Mouse (Mus musculus) cerebellum, adult 11-12 months (tissue): ENCODE measurements around the gene Klhl31.

Experiments used
- DNase-seq: peaks from one replicate; pipeline ENCODE4 v3.0.0; 2022

Gene Klhl31

DNA sequence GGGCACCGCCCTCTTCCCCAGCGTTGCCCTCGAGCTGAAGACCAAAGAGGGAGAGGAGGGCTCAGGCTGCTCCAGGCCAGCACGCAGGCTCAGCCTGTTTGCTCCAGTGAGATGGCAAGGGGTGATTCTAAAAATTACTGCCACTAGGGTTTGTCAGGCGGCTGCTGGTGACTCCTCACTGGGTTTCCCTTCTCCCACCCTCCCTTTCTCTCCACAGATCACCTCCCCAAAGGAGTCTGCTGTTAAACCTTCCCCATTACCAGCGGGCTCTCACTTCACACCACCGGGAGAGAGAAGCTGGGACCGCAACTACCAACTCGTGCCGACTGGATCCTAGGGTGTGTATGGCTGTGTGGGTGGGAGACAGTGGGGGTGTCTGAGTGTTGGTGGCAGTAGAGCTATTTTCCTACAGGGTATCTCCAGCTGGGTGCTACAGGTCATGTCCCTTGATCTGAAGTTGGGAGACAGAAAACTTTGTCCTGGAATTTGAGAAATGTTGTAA, at the start of gene Klhl31:
Gene Klhl31, plus strand, starts transcription at position 51 of the 502 bp plus-strand sequence.
- no peak for DNase-seq

GRCm38 (mm10) chr9:77586806-77587591, 49.3 kb upstream of the Klhl31 start:
- DNase-seq, result no peak

DNA sequence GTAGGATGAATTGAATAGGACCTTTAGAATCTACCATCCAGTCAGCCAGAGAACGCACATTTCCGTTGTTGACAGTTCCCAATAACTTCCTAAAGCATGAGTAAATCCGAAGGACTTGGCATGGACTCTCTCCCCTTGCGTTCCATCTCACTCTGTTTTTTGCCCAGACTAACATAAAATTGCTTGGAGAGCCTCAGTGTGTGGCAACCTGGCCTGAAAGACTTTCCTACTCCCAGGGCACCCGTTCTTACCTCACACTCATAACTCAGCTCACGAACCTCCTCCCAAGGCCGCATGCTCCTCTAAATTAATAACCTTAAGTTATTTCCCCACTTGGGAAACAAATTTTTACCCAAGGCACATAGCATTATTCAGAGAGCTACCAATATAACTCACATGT, 48.7 kb upstream of the Klhl31 start:
- DNase-seq, result no peak

- no peak for DNase-seq
Observed at GRCm38 (mm10) chr9:77589496-77589895, 46.8 kb upstream of the Klhl31 start.

GRCm38 (mm10) chr9:77592423-77592822, 43.9 kb upstream of the Klhl31 start:
- no peak for DNase-seq

- no peak for DNase-seq
Observed at GRCm38 (mm10) chr9:77595006-77595626, 41.2 kb upstream of the Klhl31 start.

- peak; percentile 31 for DNase-seq
Observed at GRCm38 (mm10) chr9:77596355-77596754, 39.9 kb upstream of the Klhl31 start.

GRCm38 (mm10) chr9:77598560-77598959, 37.7 kb upstream of the Klhl31 start:
- no peak for DNase-seq

DNA sequence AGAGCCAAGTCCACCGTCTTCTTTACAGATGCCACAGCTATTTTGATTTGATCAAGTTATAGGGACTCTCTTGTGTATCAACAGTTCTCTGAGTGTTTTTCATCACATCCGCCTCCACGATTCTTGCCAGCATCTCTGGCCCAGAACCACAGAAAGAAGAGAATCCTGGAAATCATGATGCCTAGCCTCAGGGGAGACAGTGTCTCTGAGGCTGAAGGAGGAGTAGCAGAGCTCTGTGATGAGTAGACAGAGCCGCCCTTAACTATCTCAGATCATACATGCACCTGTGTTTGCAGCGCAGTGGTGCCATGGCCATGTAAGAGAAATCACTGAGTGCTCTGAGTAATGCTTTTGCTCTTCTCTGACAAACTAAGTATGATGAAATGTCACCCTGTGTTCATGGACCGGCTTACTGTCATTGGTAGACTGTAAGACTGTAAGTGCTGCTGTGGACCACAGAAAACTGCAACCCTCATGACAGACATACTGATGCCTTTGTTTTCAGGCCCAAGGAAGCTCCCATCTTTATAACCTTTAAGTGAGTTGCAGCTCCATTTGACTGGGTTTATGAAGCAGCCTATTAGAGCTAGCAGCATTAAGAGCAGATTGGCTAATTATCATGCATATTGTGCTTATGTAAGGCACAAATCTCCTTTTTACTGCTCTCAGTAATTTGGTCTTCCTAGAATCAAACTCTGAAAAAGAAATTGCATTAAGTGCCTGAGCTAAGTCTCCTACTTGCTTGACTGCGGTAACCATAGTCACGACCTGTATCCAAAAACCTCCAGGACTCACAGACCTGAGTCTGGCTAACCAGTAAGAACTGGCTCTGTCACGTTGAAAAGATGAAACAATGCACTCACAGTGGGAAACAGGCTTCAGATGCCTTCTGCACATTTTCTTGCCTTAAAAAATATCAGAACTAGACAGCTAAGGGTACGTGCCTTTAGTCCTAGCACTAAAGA, 33.7 kb upstream of the Klhl31 start:
- no peak for DNase-seq

- DNase-seq, result no peak
Observed at GRCm38 (mm10) chr9:77603965-77604509, 32.3 kb upstream of the Klhl31 start.

DNA sequence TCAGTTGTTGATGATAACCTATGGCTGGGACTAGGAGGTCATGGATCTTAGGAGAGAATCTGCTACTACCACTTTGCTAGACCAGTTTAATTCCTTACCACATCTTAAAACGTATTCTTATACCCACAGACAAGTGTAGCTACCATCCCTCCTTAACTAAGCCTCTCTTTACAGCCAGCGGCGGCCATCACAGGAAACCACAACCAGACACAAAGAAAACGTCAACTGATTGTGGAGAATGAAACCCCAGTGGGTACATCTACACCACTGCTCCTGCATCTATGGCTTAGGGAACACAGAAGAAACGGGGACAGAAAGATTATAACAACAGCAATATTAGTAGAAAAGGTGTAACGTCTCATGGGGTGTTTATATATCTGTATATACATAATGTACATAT, 29.0 kb upstream of the Klhl31 start:
- DNase-seq, result no peak

GRCm38 (mm10) chr9:77607840-77608239, 28.5 kb upstream of the Klhl31 start:
- no peak for DNase-seq

DNA sequence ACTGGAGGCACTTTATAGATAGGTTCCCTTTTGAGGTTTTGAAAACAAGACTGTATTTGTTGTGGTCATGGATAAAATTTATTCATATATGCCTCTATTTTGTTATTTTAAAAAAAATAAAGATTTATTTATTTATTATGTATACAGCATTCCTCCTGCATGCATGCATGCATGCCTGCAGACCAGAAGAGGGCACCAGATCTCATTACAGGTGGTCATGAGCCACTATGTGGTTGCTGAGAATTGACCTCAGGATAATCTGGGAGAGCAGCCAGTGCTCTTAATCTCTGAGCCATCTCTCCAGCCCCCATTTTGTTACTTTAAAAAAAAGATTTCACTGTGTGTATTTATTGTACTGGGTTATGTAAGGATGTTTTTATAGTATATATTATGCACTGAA, 25.5 kb upstream of the Klhl31 start:
- DNase-seq, result no peak

GRCm38 (mm10) chr9:77612349-77612748, 24.0 kb upstream of the Klhl31 start:
- DNase-seq, result no peak

- no peak for DNase-seq
Observed at GRCm38 (mm10) chr9:77615868-77616267, 20.4 kb upstream of the Klhl31 start.

GRCm38 (mm10) chr9:77616796-77617195, 19.5 kb upstream of the Klhl31 start:
- no peak for DNase-seq

GRCm38 (mm10) chr9:77617751-77618150, 18.5 kb upstream of the Klhl31 start:
- DNase-seq, result no peak

DNA sequence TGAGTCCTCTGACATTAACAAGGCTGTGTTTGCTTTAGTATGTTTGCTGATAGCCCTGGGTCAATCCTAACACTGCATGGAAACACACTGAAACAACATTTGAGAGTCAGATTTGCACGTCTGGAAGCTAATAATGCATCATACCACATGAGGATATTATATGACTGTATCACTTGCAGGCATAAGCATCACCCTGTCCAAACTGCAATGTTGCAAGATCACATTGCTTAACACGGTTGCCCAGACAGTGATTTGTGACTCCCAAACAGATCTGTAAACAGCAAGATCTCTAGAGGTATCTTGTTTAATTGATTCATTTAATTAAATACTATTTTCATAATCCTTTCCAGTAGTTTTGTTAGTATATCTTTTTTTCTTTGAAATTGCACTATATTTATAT, 17.9 kb upstream of the Klhl31 start:
- DNase-seq, result no peak

DNA sequence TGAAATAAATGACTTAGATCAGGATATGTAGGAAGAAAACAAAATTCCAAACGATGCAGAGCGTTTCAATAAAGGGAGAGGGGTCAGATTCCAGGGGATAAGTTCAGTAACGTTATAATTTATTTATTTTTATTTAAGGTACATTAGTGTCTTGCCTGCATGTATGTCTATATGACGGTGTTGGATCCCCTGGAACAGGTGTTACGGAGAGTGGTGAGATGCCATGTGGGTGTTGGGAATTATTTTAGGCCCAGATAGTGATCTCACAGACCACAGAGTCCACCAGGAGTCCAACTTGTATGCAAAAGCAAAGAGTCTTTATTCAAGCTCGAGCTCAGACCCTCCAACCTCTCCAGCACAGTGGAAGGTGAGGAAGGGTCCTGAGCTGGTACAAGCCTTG, 16.2 kb upstream of the Klhl31 start:
- no peak for DNase-seq

- DNase-seq, result no peak
Observed at GRCm38 (mm10) chr9:77620482-77620881, 15.8 kb upstream of the Klhl31 start.

DNA sequence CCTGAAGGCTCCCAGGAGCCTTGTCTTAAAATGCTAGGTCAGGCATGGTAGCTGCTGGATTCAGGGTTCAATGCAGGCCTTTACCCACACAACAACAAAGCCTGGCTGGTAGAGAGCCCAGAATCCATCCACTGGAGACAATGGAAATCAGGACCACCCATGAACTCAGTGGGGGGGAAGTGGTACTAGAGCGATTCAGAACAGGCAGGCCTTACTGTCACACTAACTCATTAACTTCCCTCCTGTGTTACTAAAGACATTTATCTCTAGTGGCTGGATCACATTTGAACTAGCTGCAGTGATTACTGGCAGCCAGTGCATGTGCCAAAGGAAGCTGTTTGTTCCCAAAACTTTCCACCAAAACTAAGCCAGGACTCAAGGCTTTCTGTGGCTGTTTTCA, 13.4 kb upstream of the Klhl31 start:
- no peak for DNase-seq

GRCm38 (mm10) chr9:77623318-77624050, 12.8 kb upstream of the Klhl31 start:
- no peak for DNase-seq
